Mouse (Mus musculus) bone marrow, adult 2 months (tissue): ENCODE data around the gene 1700029P11Rik. TPM values are rescaled to one million over a fixed set of nuclear protein-coding genes. Genes with fewer than 3 reads are reported as not detected.

Experiments used
- H3K27ac ChIP-seq: fragments of 200-500 bp; 2 replicates; pipeline ENCODE4 v1.5.1; 2012; ENCODE audit warnings: low read depth, mild to moderate bottlenecking, control low read depth, inconsistent platforms, low read length; ENCODE audit not compliant: control insufficient read depth, poor library complexity, insufficient read depth
- H3K4me1 ChIP-seq: fragments of 200-500 bp; 2 replicates; pipeline ENCODE4 v1.6.1; 2011; ENCODE audit warnings: low read length; ENCODE audit not compliant: control insufficient read depth, insufficient read depth
- H3K4me3 ChIP-seq: fragments of 200-500 bp; replicated peaks from 2 replicates; pipeline ENCODE3; 2011; ENCODE audit warnings: mild to moderate bottlenecking, low read depth, low read length, control low read depth; ENCODE audit not compliant: control insufficient read depth
- CTCF ChIP-seq: fragments of 200-500 bp; IDR thresholded peaks from 2 replicates; pipeline ENCODE4 v1.5.1; 2011; ENCODE audit warnings: low read length, control low read depth; ENCODE audit not compliant: control insufficient read depth, insufficient read depth
- POLR2A ChIP-seq: fragments of 200-500 bp; IDR thresholded peaks from 2 replicates; pipeline ENCODE4 v1.6.1; 2011; ENCODE audit warnings: low read depth, mild to moderate bottlenecking, control low read depth, low read length, borderline replicate concordance; ENCODE audit not compliant: control insufficient read depth
- WGBS: fragments of 180-500 bp; shearing (Covaris S2); methylation state at CpG from one replicate; pipeline ENCODE4 v1.1.7; 2018; 5-methylcytosine and 5-hydroxymethylcytosine counted together
- polyA plus RNA-seq: library from polyadenylated mRNA; stranded (reverse); fragments of >200 nt; gene quantifications from 2 replicates; pipeline ENCODE4 v1.2.4, GENCODE M21; 2011; ENCODE audit warnings: low replicate concordance; ENCODE audit not compliant: missing spikeins, insufficient read depth, insufficient read length

1700029P11Rik gene
- polyA plus RNA-seq, 1 experiment = 3.0 TPM

DNA sequence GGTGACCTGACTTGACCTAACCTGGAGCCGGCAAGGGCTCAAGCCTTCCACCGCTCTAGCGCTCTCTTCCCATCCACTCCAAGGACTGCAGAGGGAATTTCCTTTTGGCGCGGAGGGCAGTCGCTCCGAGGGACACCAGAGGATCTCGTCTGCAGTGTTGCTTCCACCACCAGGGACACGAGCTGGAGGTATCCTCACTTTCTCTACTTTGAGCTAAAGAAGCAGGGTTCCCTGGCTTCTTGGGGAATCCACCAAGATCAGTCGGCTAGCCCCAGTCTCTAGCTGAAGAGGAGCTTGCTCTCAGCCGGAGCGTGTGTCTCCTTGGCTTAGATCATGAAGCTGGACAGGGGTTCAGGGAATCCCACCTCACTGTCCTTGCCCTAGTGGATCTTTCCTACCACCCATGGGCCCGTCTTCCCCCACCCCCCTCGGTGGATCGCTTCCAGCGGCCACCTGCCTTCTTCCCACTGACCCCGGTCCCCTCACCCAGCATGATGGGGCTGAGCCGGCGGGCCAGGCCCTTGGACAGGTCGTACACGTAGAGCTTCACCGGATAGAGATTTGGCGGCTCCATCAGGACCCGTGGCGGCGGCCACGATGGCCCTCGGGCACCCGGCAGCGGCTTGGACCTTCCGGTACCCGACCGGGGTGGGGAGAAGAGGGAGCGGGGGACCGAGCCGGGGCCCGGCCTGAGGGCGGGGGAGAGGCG lies 35.2 kb downstream of the 1700029P11Rik start:
- WGBS = under 1% methylated on average over 39 of the region's 39 CpGs
- Histone ChIP-seq H3K4me3 (peak overlapping the region; percentile 79), H3K27ac (peak overlapping the region; percentile 51), H3K4me1 (no peaks in the 10 kb centered on the region; the same call in 1 of the 2 replicates)
- TF ChIP-seq CTCF (no peak), POLR2A (no peak)

DNA sequence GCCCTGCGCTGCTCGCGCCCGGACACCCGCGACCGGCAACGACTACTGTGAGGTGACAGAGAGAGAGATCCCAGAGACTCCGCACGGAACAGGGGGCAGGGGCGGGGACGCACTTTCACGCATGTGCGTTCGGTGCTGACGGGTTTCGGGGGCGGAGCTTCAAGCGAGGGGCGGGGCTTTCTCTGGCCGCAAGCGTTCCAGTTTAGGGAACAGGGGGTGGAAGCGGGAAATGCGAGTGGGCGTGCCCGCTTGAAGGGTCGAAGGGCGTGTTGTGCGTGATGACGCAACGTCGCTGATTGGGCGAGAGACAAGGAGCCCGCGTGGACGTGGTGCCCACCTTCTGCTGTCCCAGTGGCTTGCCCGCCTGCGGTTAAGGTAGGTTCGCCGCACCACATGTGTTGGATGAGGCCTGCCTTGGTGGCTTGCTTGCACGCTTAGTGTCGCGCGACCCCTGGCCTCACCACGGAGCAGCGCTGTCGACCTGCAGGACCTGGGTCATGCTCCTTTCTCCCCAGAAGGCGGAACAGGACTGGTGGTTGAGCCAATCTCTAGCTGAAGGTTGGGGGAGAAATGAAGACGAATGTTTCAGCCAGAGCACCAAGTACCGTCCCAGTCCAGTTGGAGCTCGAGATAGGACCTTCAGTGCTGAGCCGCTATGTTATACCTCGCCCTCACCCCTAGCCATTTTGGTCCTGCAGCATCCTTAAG lies 35.9 kb downstream of the 1700029P11Rik start:
- Histone ChIP-seq H3K4me3 (peak overlapping the region; percentile 79), H3K4me1 (no peaks in the 10 kb centered on the region; the same call in 1 of the 2 replicates), H3K27ac (peak overlapping the region; percentile 51)
- TF ChIP-seq POLR2A = peak; percentile 90
- TF ChIP-seq CTCF = peak; percentile 24; the same call in 1 of the 2 replicates
- under 1% methylated on average over 53 of the region's 53 CpGs for WGBS

DNA sequence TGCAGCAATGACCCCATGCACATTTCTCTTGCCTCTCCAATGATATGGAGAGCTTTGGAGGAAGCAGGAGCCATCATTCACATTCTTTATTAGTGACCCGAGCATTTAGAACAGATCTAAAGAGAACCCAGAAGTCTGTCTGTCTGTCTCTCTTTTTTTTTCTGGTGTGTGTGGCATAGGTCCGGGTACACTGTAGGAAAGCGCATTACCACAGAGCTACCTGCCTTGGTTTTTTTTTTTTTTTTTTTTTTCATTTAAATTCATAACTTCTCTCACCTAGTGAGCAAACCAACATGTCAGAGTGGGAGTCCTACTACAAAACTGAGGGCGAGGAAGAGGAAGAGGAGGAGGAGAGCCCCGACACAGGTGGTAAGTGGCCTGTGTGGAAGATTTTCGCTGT lies 36.5 kb downstream of the 1700029P11Rik start:
- 2% methylated on average over 6 of the region's 6 CpGs for WGBS
- peak overlapping the region; percentile 19 for H3K27ac ChIP-seq
- no peaks in the 10 kb centered on the region; the same call in 1 of the 2 replicates for H3K4me1 ChIP-seq
- peak overlapping the region; percentile 79 for H3K4me3 ChIP-seq
- TF ChIP-seq POLR2A (no peak), CTCF (no peak)

DNA sequence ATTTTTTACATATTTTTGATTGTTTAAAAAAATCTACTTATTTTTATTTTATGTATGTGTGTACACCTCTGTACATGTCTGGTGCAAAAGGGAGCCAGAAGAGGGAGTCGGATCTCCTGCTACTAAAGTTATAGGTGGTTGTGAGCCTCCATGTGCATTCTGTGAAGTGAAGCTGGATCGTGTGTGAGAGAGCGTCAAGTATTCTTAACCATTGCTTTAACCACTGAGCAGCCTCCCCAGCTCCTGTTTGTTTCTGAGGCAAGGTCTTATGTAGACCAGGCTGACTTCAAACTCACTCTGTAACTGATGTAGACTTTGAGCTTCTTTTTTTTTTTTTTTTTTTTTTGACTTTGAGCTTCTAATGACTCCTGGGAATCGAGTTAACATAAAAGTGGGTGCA lies 37.1 kb downstream of the 1700029P11Rik start:
- 31% methylated on average over 4 of the region's 4 CpGs for WGBS
- H3K4me3 ChIP-seq = no peak overlapping the region
- H3K27ac ChIP-seq = no peak overlapping the region
- TF ChIP-seq POLR2A (no peak), CTCF (no peak)
- H3K4me1 ChIP-seq = no peaks in the 10 kb centered on the region; the same call in 1 of the 2 replicates

DNA sequence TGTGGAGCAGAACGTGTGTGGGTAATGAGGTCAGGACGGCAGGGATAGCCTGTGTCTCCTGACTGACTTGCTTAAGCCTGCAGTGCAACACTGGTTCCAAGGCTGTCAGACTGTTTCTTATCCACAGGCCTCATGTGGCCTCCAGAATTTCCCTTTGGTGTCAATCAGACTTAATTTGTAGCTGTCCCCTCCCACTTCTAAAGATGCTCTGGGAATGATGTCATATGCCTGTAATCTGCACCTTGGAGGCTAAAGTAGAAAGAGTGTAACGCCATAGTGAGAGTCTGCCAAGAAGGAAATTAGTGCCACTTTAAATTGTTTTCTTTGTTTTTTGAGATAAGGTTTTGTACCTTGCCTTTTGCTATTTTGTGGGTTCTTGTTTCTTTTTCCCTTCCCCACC lies 38.9 kb downstream of the 1700029P11Rik start:
- 64% methylated on average over 3 of the region's 3 CpGs for WGBS
- Histone ChIP-seq H3K27ac (no peak overlapping the region), H3K4me3 (no peak overlapping the region), H3K4me1 (no peaks in the 10 kb centered on the region; the same call in 1 of the 2 replicates)
- no peak for TF ChIP-seq POLR2A
- no peak for TF ChIP-seq CTCF

DNA sequence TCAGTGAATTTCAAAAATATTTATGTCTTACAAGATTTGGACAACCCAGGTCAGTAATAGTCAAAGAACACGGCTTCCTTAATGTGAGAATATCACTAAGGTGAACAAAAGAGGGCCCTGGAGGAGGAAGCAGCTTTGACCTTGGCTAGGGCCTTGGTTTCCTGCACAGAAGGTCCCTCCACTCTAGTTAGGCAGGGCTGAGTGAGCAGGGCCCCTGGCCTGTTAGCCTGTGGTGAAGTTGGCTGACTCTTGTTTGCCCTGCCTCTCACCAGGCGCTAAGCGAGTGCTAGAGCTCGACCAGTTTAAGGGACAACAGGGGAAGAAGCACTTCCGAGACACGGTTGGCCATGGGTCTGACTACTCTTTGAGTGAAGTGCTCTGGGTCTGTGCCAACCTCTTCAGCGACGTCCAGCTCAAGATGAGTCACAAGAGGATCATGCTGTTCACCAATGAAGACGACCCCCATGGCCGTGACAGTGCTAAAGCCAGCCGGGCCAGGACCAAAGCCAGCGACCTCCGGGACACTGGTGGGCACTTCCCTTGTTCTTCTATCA lies 42.3 kb downstream of the 1700029P11Rik start:
- no peaks in the 10 kb centered on the region; the same call in 1 of the 2 replicates for H3K4me1 ChIP-seq
- H3K27ac ChIP-seq = peak overlapping the region; percentile 67
- TF ChIP-seq CTCF (no peak), POLR2A (0 out of 2 replicates have a peak, but pooled peaks have one; percentile 14)
- 40% methylated on average over 13 of the region's 13 CpGs for WGBS
- H3K4me3 ChIP-seq = peak overlapping the region; percentile 16

DNA sequence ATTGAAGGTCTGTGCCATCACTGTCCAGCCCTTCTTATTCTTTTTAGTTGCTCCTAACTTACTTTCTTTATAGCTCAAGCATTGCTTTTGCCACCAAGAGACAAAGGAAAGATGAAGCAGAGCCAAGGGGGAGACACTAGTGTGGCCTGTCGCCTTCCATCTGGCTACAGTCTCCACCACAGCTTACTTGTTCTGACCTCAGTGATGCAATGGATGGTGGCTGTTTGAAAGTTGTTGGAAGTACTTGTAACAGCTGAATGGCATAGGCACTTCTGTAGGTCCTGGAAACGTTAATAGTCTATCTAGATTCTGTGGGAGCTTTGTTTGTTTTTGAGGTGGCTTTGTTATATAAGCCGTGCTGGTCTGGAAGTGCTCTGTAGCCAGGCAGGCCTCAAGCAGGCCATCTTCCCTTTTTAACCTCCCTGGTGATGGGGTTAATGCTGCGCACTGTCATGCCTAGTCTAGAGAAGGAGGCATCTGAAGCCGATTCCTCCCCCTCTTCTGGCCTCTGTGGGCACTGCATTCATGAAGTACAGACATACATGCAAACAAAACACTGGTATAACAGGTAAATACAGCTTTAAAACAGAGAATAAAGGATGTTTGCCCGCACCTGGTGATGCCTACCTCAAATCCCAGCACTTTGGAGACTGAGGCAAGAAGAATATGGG lies 43.8 kb downstream of the 1700029P11Rik start:
- WGBS = 68% methylated on average over 6 of the region's 6 CpGs
- H3K4me1 ChIP-seq = no peaks in the 10 kb centered on the region; the same call in 1 of the 2 replicates
- H3K27ac ChIP-seq = no peak overlapping the region

More for the DNA sequence above, 43.8 kb downstream of the 1700029P11Rik start:
- TF ChIP-seq POLR2A = no peak
- no peak for TF ChIP-seq CTCF
- no peak overlapping the region for H3K4me3 ChIP-seq
